Mouse (Mus musculus) CH12.LX (cell line): ENCODE measurements around the gene Pxn. TPM values are rescaled to one million over a fixed set of nuclear protein-coding genes. Genes with fewer than 3 reads are reported as not detected.

Source experiments
- DNase-seq: peaks from one replicate; pipeline ENCODE4 v3.0.0-alpha.2; 2013; ENCODE audit errors: extremely low read depth
- H3K27ac ChIP-seq: 2 replicates; pipeline ENCODE4 v1.5.1; 2012; ENCODE audit warnings: low read depth, mild to moderate bottlenecking, control low read depth, moderate library complexity; ENCODE audit not compliant: insufficient read depth
- H3K27me3 ChIP-seq: replicated peaks from 2 replicates; pipeline ENCODE3; 2012; ENCODE audit warnings: inconsistent platforms
- H3K36me3 ChIP-seq, 2 experiments: replicated peaks in 1 of 2; 2 replicates each; pipeline versions ENCODE3 to v1.6.1; 2012; ENCODE audit warnings: inconsistent platforms in 1 of 2, low read length in 1 of 2, mild to moderate bottlenecking in 1 of 2, mixed read lengths in 1 of 2, moderate library complexity in 1 of 2; ENCODE audit not compliant: control insufficient read depth in 1 of 2, insufficient read depth in 1 of 2
- H3K4me1 ChIP-seq, 2 experiments: 2 replicates each; pipeline ENCODE4 v1.6.1; 2012; ENCODE audit warnings: inconsistent platforms in 1 of 2, moderate library complexity in 1 of 2; ENCODE audit not compliant: insufficient read depth in 2 of 2, control insufficient read depth in 1 of 2
- H3K4me2 ChIP-seq: 2 replicates; pipeline ENCODE4 v1.6.1; 2012; ENCODE audit warnings: low read depth, mild to moderate bottlenecking, control low read depth; ENCODE audit not compliant: poor library complexity, insufficient read depth, severe bottlenecking
- H3K4me3 ChIP-seq, 3 experiments: fragments of 150-350 bp in 1 of 3; sonication (generic) in 1 of 3; replicated peaks in 1 of 3; 2 replicates each; pipeline versions ENCODE3 to v1.5.1; 2011 to 2012; ENCODE audit warnings: low read depth in 2 of 3, low read length in 2 of 3, mild to moderate bottlenecking in 2 of 3, moderate library complexity in 2 of 3, control low read depth in 1 of 3, improper control_type of control experiment in 1 of 3, inconsistent platforms in 1 of 3, mixed read lengths in 1 of 3; ENCODE audit not compliant: poor library complexity in 1 of 3
- H3K79me2 ChIP-seq: replicated peaks from 2 replicates; pipeline ENCODE4 v1.6.1; 2012; ENCODE audit warnings: mild to moderate bottlenecking, moderate library complexity; ENCODE audit not compliant: control insufficient read depth, poor library complexity, insufficient read depth, severe bottlenecking; ENCODE audit errors: extremely low read depth
- H3K9ac ChIP-seq: 2 replicates; pipeline ENCODE4 v1.6.1; 2012; ENCODE audit warnings: low read depth, mild to moderate bottlenecking, control low read depth, moderate library complexity; ENCODE audit not compliant: insufficient read depth
- H3K9me3 ChIP-seq: replicated peaks from 2 replicates; pipeline ENCODE3; 2012; ENCODE audit warnings: low read length, inconsistent platforms, mixed read lengths
- BHLHE40 ChIP-seq: IDR thresholded peaks from 2 replicates; pipeline ENCODE4 v1.6.1; 2011; ENCODE audit warnings: mild to moderate bottlenecking, low read depth, low read length, improper control_type of control experiment
- CHD1 ChIP-seq: IDR thresholded peaks from 2 replicates; pipeline ENCODE4 v1.6.1; 2012; ENCODE audit warnings: low read depth, low read length, improper control_type of control experiment, inconsistent platforms
- CHD2 ChIP-seq: IDR thresholded peaks from 2 replicates; pipeline ENCODE4 v1.6.1; 2011; ENCODE audit warnings: low read length, improper control_type of control experiment
- CTCF ChIP-seq, 2 experiments: IDR thresholded peaks in 1 of 2; conservative IDR thresholded peaks in 1 of 2; 2 replicates each; pipeline ENCODE4 v1.5.1; 2011 to 2012; ENCODE audit warnings: low read depth in 2 of 2, low read length in 2 of 2, improper control_type of control experiment in 1 of 2, inconsistent platforms in 1 of 2, mild to moderate bottlenecking in 1 of 2, moderate library complexity in 1 of 2
- E2F4 ChIP-seq: IDR thresholded peaks from 2 replicates; pipeline ENCODE4 v1.6.1; 2011; ENCODE audit warnings: low read depth, low read length, improper control_type of control experiment; ENCODE audit not compliant: insufficient replicate concordance
- ELF1 ChIP-seq: IDR thresholded peaks from 2 replicates; pipeline ENCODE4 v1.6.1; 2014; ENCODE audit warnings: low read depth, mild to moderate bottlenecking, inconsistent platforms, low read length, improper control_type of control experiment
- GABPA ChIP-seq: IDR thresholded peaks from 2 replicates; pipeline ENCODE4 v1.6.1; 2012; ENCODE audit warnings: low read depth, low read length, improper control_type of control experiment, inconsistent platforms; ENCODE audit not compliant: insufficient replicate concordance
- JUN ChIP-seq: IDR thresholded peaks from 2 replicates; pipeline ENCODE4 v1.6.1; 2011; ENCODE audit warnings: low read depth, mild to moderate bottlenecking, low read length, improper control_type of control experiment, moderate library complexity; ENCODE audit not compliant: insufficient read depth
- KAT2A ChIP-seq: IDR thresholded peaks from 2 replicates; pipeline ENCODE4 v1.6.1; 2012; ENCODE audit warnings: low read length, improper control_type of control experiment, inconsistent platforms; ENCODE audit not compliant: insufficient replicate concordance
- MAFK ChIP-seq: IDR thresholded peaks from 2 replicates; pipeline ENCODE4 v1.6.1; 2011; ENCODE audit warnings: low read length, improper control_type of control experiment; ENCODE audit not compliant: insufficient replicate concordance
- MAZ ChIP-seq: IDR thresholded peaks from 2 replicates; pipeline ENCODE4 v1.6.1; 2012; ENCODE audit warnings: low read depth, mild to moderate bottlenecking, inconsistent platforms, low read length, improper control_type of control experiment, moderate library complexity
- MEF2A ChIP-seq: IDR thresholded peaks from 2 replicates; pipeline ENCODE4 v1.6.1; 2014; ENCODE audit warnings: low read depth, mild to moderate bottlenecking, inconsistent platforms, low read length, improper control_type of control experiment, borderline replicate concordance
- MXI1 ChIP-seq: IDR thresholded peaks from 2 replicates; pipeline ENCODE4 v1.6.1; 2011; ENCODE audit warnings: mild to moderate bottlenecking, low read depth, low read length, improper control_type of control experiment
- MYC ChIP-seq: IDR thresholded peaks from 2 replicates; pipeline ENCODE4 v1.6.1; 2011; ENCODE audit warnings: low read depth, mild to moderate bottlenecking, improper control_type of control experiment, low read length
- NELFE ChIP-seq: IDR thresholded peaks from 2 replicates; pipeline ENCODE4 v1.6.1; 2011; ENCODE audit warnings: low read depth, low read length, improper control_type of control experiment
- NRF1 ChIP-seq: IDR thresholded peaks from 2 replicates; pipeline ENCODE4 v1.6.1; 2014; ENCODE audit warnings: low read depth, mild to moderate bottlenecking, inconsistent platforms, low read length, improper control_type of control experiment, moderate library complexity
- PAX5 ChIP-seq: IDR thresholded peaks from 2 replicates; pipeline ENCODE4 v1.6.1; 2012; ENCODE audit warnings: low read length, inconsistent platforms, mixed read lengths
- POLR2A ChIP-seq: IDR thresholded peaks from 2 replicates; pipeline ENCODE4 v1.6.1; 2011; ENCODE audit warnings: low read depth, mild to moderate bottlenecking, improper control_type of control experiment, low read length
- POLR2AphosphoS2 ChIP-seq: IDR thresholded peaks from 2 replicates; pipeline ENCODE4 v1.6.1; 2011; ENCODE audit warnings: low read depth, low read length, improper control_type of control experiment
- RAD21 ChIP-seq: IDR thresholded peaks from 2 replicates; pipeline ENCODE4 v1.6.1; 2011; ENCODE audit warnings: low read depth, mild to moderate bottlenecking, low read length, improper control_type of control experiment, moderate library complexity
- RCOR1 ChIP-seq: conservative IDR thresholded peaks from 2 replicates; pipeline ENCODE4 v1.6.1; 2012; ENCODE audit warnings: low read depth, mild to moderate bottlenecking, inconsistent platforms, low read length, improper control_type of control experiment
- SMC3 ChIP-seq: IDR thresholded peaks from 2 replicates; pipeline ENCODE4 v1.6.1; 2011; ENCODE audit warnings: low read depth, low read length, improper control_type of control experiment
- TBP ChIP-seq: conservative IDR thresholded peaks from 2 replicates; pipeline ENCODE4 v1.6.1; 2011; ENCODE audit warnings: low read depth, low read length, improper control_type of control experiment
- TCF12 ChIP-seq: IDR thresholded peaks from 2 replicates; pipeline ENCODE4 v1.6.1; 2014; ENCODE audit warnings: low read depth, mild to moderate bottlenecking, inconsistent platforms, low read length, improper control_type of control experiment
- UBTF ChIP-seq: IDR thresholded peaks from 2 replicates; pipeline ENCODE4 v1.6.1; 2012; ENCODE audit warnings: low read depth, mild to moderate bottlenecking, inconsistent platforms, low read length, improper control_type of control experiment, moderate library complexity
- USF1 ChIP-seq: IDR thresholded peaks from 2 replicates; pipeline ENCODE4 v1.6.1; 2014; ENCODE audit warnings: low read depth, mild to moderate bottlenecking, inconsistent platforms, low read length, improper control_type of control experiment
- USF2 ChIP-seq: conservative IDR thresholded peaks from 2 replicates; pipeline ENCODE4 v1.6.1; 2011; ENCODE audit warnings: low read depth, low read length, improper control_type of control experiment
- ZKSCAN1 ChIP-seq: IDR thresholded peaks from 2 replicates; pipeline ENCODE4 v1.6.1; 2012; ENCODE audit warnings: low read depth, inconsistent platforms, low read length, improper control_type of control experiment, borderline replicate concordance
- dilution Hi-C: fragments of 300-500 bp; cut with MboI; formaldehyde crosslinking; loops from 2 replicates; pipeline ENCODE4 v1.14.3; 2020; ENCODE audit warnings: low sequenced_read_pairs; ENCODE audit not compliant: extremely low pct_unique_long_range_greater_than_20kb, extremely low pct_ligation_motif_present
- in situ Hi-C: fragments of 300-500 bp; cut with MboI; formaldehyde crosslinking; loops from 3 replicates; pipeline ENCODE4 v1.14.3; 2019; ENCODE audit warnings: low sequenced_read_pairs, low pct_ligation_motif_present, low pct_unique_long_range_greater_than_20kb, mixed read lengths
- polyA plus RNA-seq: library from polyadenylated mRNA; unstranded; fragments of >175 nt; gene quantifications from 2 replicates; pipeline ENCODE4 v1.2.1, GENCODE M21; 2012; ENCODE audit warnings: low read depth; ENCODE audit not compliant: insufficient read length
- total RNA-seq, 2 experiments: library from RNA; depleted of rRNA; stranded (reverse); fragments of 300-350 nt in 1 of 2; fragments of >200 nt in 1 of 2; gene quantifications; 2 replicates each; pipeline ENCODE4 v1.2.3; 2012 to 2014

Gene Pxn
- total and polyA plus RNA-seq, 3 experiments, result 17.0 to 43.4 (median 21.1) TPM

DNA sequence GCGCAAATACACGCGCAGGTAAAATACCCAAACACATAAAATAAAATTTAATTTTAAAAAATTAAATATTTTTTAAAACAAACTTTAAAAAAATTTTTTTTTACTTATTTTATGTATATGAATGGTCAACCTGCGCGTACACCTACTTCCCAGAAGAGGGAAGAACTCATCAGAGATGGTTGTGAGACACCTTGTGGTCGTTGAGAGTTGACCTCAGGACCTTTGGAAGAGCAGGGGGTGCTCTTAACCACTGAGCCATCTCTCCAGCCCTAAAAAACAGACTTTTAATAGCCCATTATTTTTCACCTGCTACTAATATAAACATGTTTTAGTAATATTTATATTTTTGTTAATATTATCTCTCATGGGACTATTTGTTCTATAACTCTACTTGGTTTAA is 23.1 kb upstream of the Pxn start:
- H3K27me3 ChIP-seq, result no peaks in the 10 kb centered on the region
- peak overlapping the region in 2 of 3 experiments; percentile 71 to 82 for H3K4me3 ChIP-seq
- peak; percentile 55 for DNase-seq
- TF ChIP-seq ELF1 (peak; percentile 16; the same call in 1 of the 2 replicates), USF1 (no peak), MAFK (no peak), UBTF (no peak), CTCF (conservative IDR thresholded peaks at IDR 0.05 in 1 of 2, IDR thresholded peaks at IDR 0.05 in 1 of 2; ENCODE audit: low read depth in 2 of 2, low read length in 2 of 2) (peak in 1 of 2 experiments; percentile 79; a peak in 2 of 4 replicates), RAD21 (peak; percentile 17), SMC3 (peak; percentile 25), NRF1 (no peak), MEF2A (no peak), MAZ (no peak), PAX5 (no peak), NELFE (no peak), GABPA (no peak), CHD1 (no peak)
- no peaks in the 10 kb centered on the region for H3K79me2 ChIP-seq
- in situ Hi-C loops (no loop called here), dilution Hi-C loops (no loop called here)
- no peak overlapping the region for H3K9ac ChIP-seq
- H3K36me3 ChIP-seq, result peaks cover 18 to 35% of the 10 kb centered on the region in 2 experiments
- H3K4me2 ChIP-seq, result no peak overlapping the region
- peaks cover 0 to 21% of the 10 kb centered on the region in 2 experiments; a peak in 2 of 4 replicates for H3K4me1 ChIP-seq
- H3K9me3 ChIP-seq, result no peaks in the 10 kb centered on the region
- no peak overlapping the region for H3K27ac ChIP-seq

DNA sequence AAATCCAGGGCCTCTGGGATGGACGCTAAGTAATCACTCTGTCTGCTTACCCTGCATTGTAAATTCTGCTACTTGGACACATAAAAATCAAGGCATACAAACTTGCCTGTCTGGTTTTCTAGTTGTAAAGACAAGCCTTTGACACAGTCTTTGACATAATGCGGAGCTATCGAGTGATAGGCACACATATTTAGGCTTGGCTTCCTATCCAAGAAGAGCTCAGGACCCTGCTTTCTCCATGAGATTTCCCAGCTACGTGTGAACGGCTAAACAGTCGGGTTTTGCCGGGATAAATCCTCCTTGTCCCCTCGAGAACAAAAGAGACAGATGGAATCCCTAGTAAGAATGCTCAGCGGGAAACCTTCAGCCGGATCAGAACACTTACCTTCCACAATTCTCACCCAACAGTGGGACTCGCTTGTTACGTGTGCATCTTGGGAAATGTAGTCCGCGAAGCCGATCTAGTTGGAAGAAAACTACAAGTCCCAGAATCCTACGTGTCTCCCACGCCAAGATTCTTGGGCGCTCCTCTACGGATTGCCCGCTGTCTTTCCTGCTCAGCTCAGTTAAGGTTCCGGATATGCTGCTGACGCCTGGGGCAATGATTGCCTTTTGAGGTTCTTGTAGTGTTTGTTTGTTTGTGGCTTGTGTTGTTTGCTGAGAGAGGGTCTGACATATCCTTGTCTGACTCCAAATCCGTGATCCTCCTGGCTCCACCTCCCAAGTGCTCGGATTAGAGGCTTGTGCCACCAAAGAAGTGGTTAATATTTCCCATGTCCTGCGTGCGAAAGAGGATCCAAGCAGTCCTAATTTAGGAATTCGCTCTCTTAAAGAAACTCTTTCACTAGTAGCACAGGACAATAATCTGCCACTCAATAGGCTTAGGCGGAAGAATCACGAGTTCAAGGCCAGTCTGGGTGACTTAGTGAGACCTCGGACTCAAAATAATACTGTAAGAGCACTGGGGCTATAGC is 22.2 kb upstream of the Pxn start, which contains the start of gene Sirt4:
Gene Sirt4 (minus strand): TSS at position 779 of the 974 bp plus-strand sequence.
- H3K9me3 ChIP-seq, result no peaks in the 10 kb centered on the region
- H3K4me3 ChIP-seq, result peak within 1 kb of the TSS; percentile 71 to 88 (median 82)
- H3K9ac ChIP-seq, result peak within 1 kb of the TSS; percentile 98
- H3K4me1 ChIP-seq, result peaks cover 0 to 26% of the 10 kb centered on the region in 2 experiments; a peak in 2 of 4 replicates
- H3K27ac ChIP-seq, result peak within 1 kb of the TSS; percentile 50; the same call in 1 of the 2 replicates
- H3K27me3 ChIP-seq, result no peaks in the 10 kb centered on the region
- no peaks in the 10 kb centered on the region for H3K79me2 ChIP-seq
- peak; percentile 97 for DNase-seq
- peak within 1 kb of the TSS; percentile 99 for H3K4me2 ChIP-seq
- H3K36me3 ChIP-seq, result peaks cover 18 to 33% of the 10 kb centered on the region in 2 experiments
- dilution Hi-C loops, result no loop called here
- in situ Hi-C loops, result no loop called here
- TF ChIP-seq MEF2A (no peak), RAD21 (no peak), CHD2 (0 out of 2 replicates have a peak, but pooled peaks have one; percentile 34), SMC3 (no peak), CTCF (conservative IDR thresholded peaks at IDR 0.05 in 1 of 2, IDR thresholded peaks at IDR 0.05 in 1 of 2; ENCODE audit: low read depth in 2 of 2, low read length in 2 of 2) (no peak), BHLHE40 (no peak), TBP (peak; percentile 92), TCF12 (peak; percentile 62; the same call in 1 of the 2 replicates), RCOR1 (no peak), E2F4 (peak; percentile 31; the same call in 1 of the 2 replicates), GABPA (peak; percentile 84; the same call in 1 of the 2 replicates), JUN (no peak), NELFE (peak; percentile 64), ZKSCAN1 (no peak), MAFK (no peak), POLR2A (peak; percentile 78), POLR2AphosphoS2 (peak; percentile 84; the same call in 1 of the 2 replicates), KAT2A (peak; percentile 98), USF2 (no peak), PAX5 (no peak), MYC (peak; percentile 84), MXI1 (peak; percentile 50; the same call in 1 of the 2 replicates)
